Mouse (Mus musculus): ENCODE data around the gene Dtd1. TPM values are rescaled to one million over a fixed set of nuclear protein-coding genes. Genes with fewer than 3 reads are reported as not detected.

Dtd1 gene
- total and polyA plus RNA-seq, 3 experiments, result 32.5 to 36.0 TPM; not detected in 1

GRCm38 (mm10) chr2:144768375-144769117 is 168.8 kb downstream of the Dtd1 start:
- no peak overlapping the region for H3K9ac ChIP-seq (ENCODE audit: control insufficient read depth, low read depth, low read length, poor library complexity, severe bottlenecking)
- H3K36me3 ChIP-seq (ENCODE audit: control insufficient read depth in 1 of 2, insufficient read depth in 2 of 2, low read length in 2 of 2), result no peaks in the 10 kb centered on the region; a peak in 1 of 4 replicates
- no peak for TF ChIP-seq MYC (IDR thresholded peaks at IDR 0.05; ENCODE audit: low read depth, low read length)
- H3K79me2 ChIP-seq (ENCODE audit: control insufficient read depth, insufficient read depth, low read length, poor library complexity), result no peaks in the 10 kb centered on the region
- no peak overlapping the region for H3K27ac ChIP-seq (ENCODE audit: control insufficient read depth, low read depth, low read length)
- no peaks in the 10 kb centered on the region for H3K9me3 ChIP-seq (replicated peaks; ENCODE audit: insufficient read depth, low read length)
- H3K27me3 ChIP-seq (ENCODE audit: control insufficient read depth in 1 of 2, insufficient read depth in 2 of 2, low read length in 2 of 2), result no peaks in the 10 kb centered on the region
- no peak overlapping the region for H3K4me3 ChIP-seq (ENCODE audit: control insufficient read depth in 1 of 2, insufficient read depth in 1 of 2, low read depth in 2 of 2, low read length in 2 of 2)
- H3K4me1 ChIP-seq (ENCODE audit: control insufficient read depth in 1 of 2, insufficient read depth in 2 of 2, low read length in 2 of 2), result no peaks in the 10 kb centered on the region
- no peak for DNase-seq (ENCODE audit: low read depth, low spot score)

- H3K9me3 ChIP-seq (replicated peaks; ENCODE audit: insufficient read depth, low read length), result no peaks in the 10 kb centered on the region
- TF ChIP-seq E2F4 (IDR thresholded peaks at IDR 0.05; ENCODE audit: borderline replicate concordance, low read depth, low read length) (no peak), POLR2A (IDR thresholded peaks at IDR 0.05; ENCODE audit: control insufficient read depth in 1 of 2, insufficient read depth in 1 of 2, low read depth in 1 of 2, low read length in 2 of 2, poor library complexity in 1 of 2) (no peak), ZKSCAN1 (IDR thresholded peaks at IDR 0.05; ENCODE audit: low read depth, low read length) (no peak)
Measured at GRCm38 (mm10) chr2:144769118-144769496, 169.4 kb downstream of the Dtd1 start.

GRCm38 (mm10) chr2:144769556-144769955 is 169.9 kb downstream of the Dtd1 start:
- Histone ChIP-seq H3K27ac (ENCODE audit: control insufficient read depth, low read depth, low read length) (no peak overlapping the region), H3K9me3 (replicated peaks; ENCODE audit: insufficient read depth, low read length) (no peaks in the 10 kb centered on the region), H3K27me3 (ENCODE audit: control insufficient read depth in 1 of 2, insufficient read depth in 2 of 2, low read length in 2 of 2) (no peaks in the 10 kb centered on the region), H3K79me2 (ENCODE audit: control insufficient read depth, insufficient read depth, low read length, poor library complexity) (no peaks in the 10 kb centered on the region), H3K9ac (ENCODE audit: control insufficient read depth, low read depth, low read length, poor library complexity, severe bottlenecking) (no peak overlapping the region), H3K4me3 (ENCODE audit: control insufficient read depth in 1 of 2, insufficient read depth in 1 of 2, low read depth in 2 of 2, low read length in 2 of 2) (no peak overlapping the region), H3K36me3 (ENCODE audit: control insufficient read depth in 1 of 2, insufficient read depth in 2 of 2, low read length in 2 of 2) (no peaks in the 10 kb centered on the region; a peak in 1 of 4 replicates), H3K4me1 (ENCODE audit: control insufficient read depth in 1 of 2, insufficient read depth in 2 of 2, low read length in 2 of 2) (no peaks in the 10 kb centered on the region)
- TF ChIP-seq POLR2AphosphoS2 (IDR thresholded peaks at IDR 0.05; ENCODE audit: low read length), result no peak
- TF ChIP-seq CHD2 (IDR thresholded peaks at IDR 0.05; ENCODE audit: low read length), result no peak
- TF ChIP-seq TAL1 (IDR thresholded peaks at IDR 0.05; ENCODE audit: low read length), result no peak
- TF ChIP-seq GABPA (IDR thresholded peaks at IDR 0.05; ENCODE audit: low read depth, low read length), result no peak
- TF ChIP-seq RCOR1 (IDR thresholded peaks at IDR 0.05; ENCODE audit: low read depth, low read length), result no peak
- TF ChIP-seq MAFK (IDR thresholded peaks at IDR 0.05; ENCODE audit: borderline replicate concordance, low read depth, low read length), result no peak
- no peak for TF ChIP-seq E2F4 (IDR thresholded peaks at IDR 0.05; ENCODE audit: borderline replicate concordance, low read depth, low read length)
- no peak for TF ChIP-seq MYC (IDR thresholded peaks at IDR 0.05; ENCODE audit: low read depth, low read length)
- DNase-seq (ENCODE audit: low read depth, low spot score), result no peak

More at GRCm38 (mm10) chr2:144769118-144769496, 169.4 kb downstream of the Dtd1 start:
- no peaks in the 10 kb centered on the region; a peak in 1 of 4 replicates for H3K36me3 ChIP-seq (ENCODE audit: control insufficient read depth in 1 of 2, insufficient read depth in 2 of 2, low read length in 2 of 2)
- no peak for DNase-seq (ENCODE audit: low read depth, low spot score)
- H3K27ac ChIP-seq (ENCODE audit: control insufficient read depth, low read depth, low read length), result no peak overlapping the region
- no peak overlapping the region for H3K4me3 ChIP-seq (ENCODE audit: control insufficient read depth in 1 of 2, insufficient read depth in 1 of 2, low read depth in 2 of 2, low read length in 2 of 2)
- no peak overlapping the region for H3K9ac ChIP-seq (ENCODE audit: control insufficient read depth, low read depth, low read length, poor library complexity, severe bottlenecking)
- H3K79me2 ChIP-seq (ENCODE audit: control insufficient read depth, insufficient read depth, low read length, poor library complexity), result no peaks in the 10 kb centered on the region
- H3K27me3 ChIP-seq (ENCODE audit: control insufficient read depth in 1 of 2, insufficient read depth in 2 of 2, low read length in 2 of 2), result no peaks in the 10 kb centered on the region
- no peaks in the 10 kb centered on the region for H3K4me1 ChIP-seq (ENCODE audit: control insufficient read depth in 1 of 2, insufficient read depth in 2 of 2, low read length in 2 of 2)

Measured in MEL (cell line).